Comparison of ENCODE assay signal across 8 mouse cellular contexts in genomic region chr8:121908378-121909147, GRCm38 (mm10). TPM values are rescaled to one million over a fixed set of nuclear protein-coding genes. Genes with fewer than 3 reads are reported as not detected.
A peak's percentile ranks its signal among the peaks of the same experiment; 100 is the strongest.
DNase-seq lines count a peak whose midpoint lies in the region; ATAC-seq and TF ChIP-seq lines count a peak whose summit lies in the region.

No protein-coding gene starts in this region.

- H3K9ac ChIP-seq in forebrain, embryonic 16.5 days (replicated peaks; ENCODE audit: low read depth, low read length) = no peak overlapping the region; the same call in 1 of the 2 replicates
- H3K9ac ChIP-seq in stomach, embryonic 14.5 days (replicated peaks; ENCODE audit: low read depth, low read length) = no peak overlapping the region
- H3K9ac ChIP-seq in stomach, postnatal 0 days (ENCODE audit: low read length) = no peak overlapping the region

- no peaks in the 10 kb centered on the region for H3K9me3 ChIP-seq in forebrain, embryonic 10.5 days
- H3K9me3 ChIP-seq in forebrain, embryonic 16.5 days (ENCODE audit: control insufficient read depth, low read length) = no peaks in the 10 kb centered on the region
- no peaks in the 10 kb centered on the region for H3K9me3 ChIP-seq in stomach, embryonic 14.5 days (ENCODE audit: control insufficient read depth, low read depth, low read length)
- no peaks in the 10 kb centered on the region for H3K9me3 ChIP-seq in stomach, postnatal 0 days (ENCODE audit: control insufficient read depth, low read length)
- no peaks in the 10 kb centered on the region for H3K9me3 ChIP-seq in limb, embryonic 10.5 days (replicated peaks)

- H3K36me3 ChIP-seq in forebrain, embryonic 10.5 days (replicated peaks) = no peaks in the 10 kb centered on the region
- no peaks in the 10 kb centered on the region for H3K36me3 ChIP-seq in forebrain, embryonic 16.5 days (ENCODE audit: control insufficient read depth, insufficient read depth)
- H3K36me3 ChIP-seq in stomach, embryonic 14.5 days (ENCODE audit: control insufficient read depth, insufficient read depth, low read length) = no peaks in the 10 kb centered on the region
- no peaks in the 10 kb centered on the region for H3K36me3 ChIP-seq in stomach, postnatal 0 days (ENCODE audit: control insufficient read depth, insufficient read depth, low read length)
- H3K36me3 ChIP-seq in limb, embryonic 10.5 days = no peaks in the 10 kb centered on the region

- 0 out of 2 replicates have a peak overlapping the region, but pooled peaks have one; percentile 87 for H3K27ac ChIP-seq in forebrain, embryonic 10.5 days
- H3K27ac ChIP-seq in forebrain, embryonic 16.5 days (ENCODE audit: low read length) = no peak overlapping the region
- no peak overlapping the region for H3K27ac ChIP-seq in stomach, embryonic 14.5 days (ENCODE audit: low read length)
- no peak overlapping the region for H3K27ac ChIP-seq in stomach, postnatal 0 days (replicated peaks)
- no peak overlapping the region for H3K27ac ChIP-seq in limb, embryonic 10.5 days

- H3K27me3 ChIP-seq in forebrain, embryonic 10.5 days (ENCODE audit: poor library complexity, severe bottlenecking) = peaks cover 21% of the 10 kb centered on the region
- H3K27me3 ChIP-seq in forebrain, embryonic 16.5 days (replicated peaks; ENCODE audit: control insufficient read depth, insufficient read depth, low read length) = no peaks in the 10 kb centered on the region
- H3K27me3 ChIP-seq in stomach, embryonic 14.5 days (ENCODE audit: control insufficient read depth, insufficient read depth, low read length) = no peaks in the 10 kb centered on the region
- H3K27me3 ChIP-seq in stomach, postnatal 0 days (ENCODE audit: control insufficient read depth, insufficient read depth, low read length) = no peaks in the 10 kb centered on the region
- H3K27me3 ChIP-seq in limb, embryonic 10.5 days (ENCODE audit: low read depth, poor library complexity, severe bottlenecking) = peaks cover 13% of the 10 kb centered on the region; the same call in 1 of the 2 replicates

- H3K4me2 ChIP-seq in forebrain, embryonic 16.5 days (ENCODE audit: low read length) = no peak overlapping the region; the same call in 1 of the 2 replicates
- peak overlapping the region; percentile 97; the same call in 1 of the 2 replicates for H3K4me2 ChIP-seq in stomach, embryonic 14.5 days (replicated peaks; ENCODE audit: low read depth, low read length)
- H3K4me2 ChIP-seq in stomach, postnatal 0 days (replicated peaks; ENCODE audit: low read depth) = no peak overlapping the region; the same call in 1 of the 2 replicates

- TF ChIP-seq EP300 in stomach, postnatal 0 days (optimal IDR thresholded peaks at IDR 0.05) = no peak

- no peak for DNase-seq in forebrain, embryonic 10.5 days (ENCODE audit: extremely low spot score, low spot score)
- DNase-seq in stomach, postnatal 0 days (ENCODE audit: low spot score) = no peak
- DNase-seq in limb, embryonic 10.5 days (ENCODE audit: low spot score) = no peak
- peak; percentile 14 for DNase-seq in thymus, postnatal 14 days
- no peak for DNase-seq in layer of hippocampus, adult 9-11 months
- DNase-seq in right cerebral cortex, postnatal 14 days = no peak

- H3K4me3 ChIP-seq in forebrain, embryonic 10.5 days = peak overlapping the region; percentile 85; the same call in 1 of the 2 replicates
- H3K4me3 ChIP-seq in forebrain, embryonic 16.5 days (replicated peaks; ENCODE audit: low read length) = no peak overlapping the region
- no peak overlapping the region for H3K4me3 ChIP-seq in stomach, embryonic 14.5 days (ENCODE audit: low read depth, low read length)
- H3K4me3 ChIP-seq in stomach, postnatal 0 days (ENCODE audit: low read depth, low read length) = no peak overlapping the region
- peak overlapping the region; percentile 75 for H3K4me3 ChIP-seq in limb, embryonic 10.5 days

- no peak for TF ChIP-seq CTCF in stomach, postnatal 0 days (IDR thresholded peaks at IDR 0.05; ENCODE audit: low read depth)

- 69% methylated on average over 8 of the region's 8 CpGs for WGBS in forebrain, embryonic 10.5 days
- 68% methylated on average over 8 of the region's 8 CpGs for WGBS in forebrain, embryonic 16.5 days
- WGBS in stomach, embryonic 14.5 days = 41% methylated on average over 8 of the region's 8 CpGs
- 52% methylated on average over 8 of the region's 8 CpGs for WGBS in stomach, postnatal 0 days
- 61% methylated on average over 8 of the region's 8 CpGs for WGBS in limb, embryonic 10.5 days

- peaks cover 61% of the 10 kb centered on the region for H3K4me1 ChIP-seq in forebrain, embryonic 10.5 days
- peaks cover 22% of the 10 kb centered on the region for H3K4me1 ChIP-seq in forebrain, embryonic 16.5 days (replicated peaks; ENCODE audit: control insufficient read depth, insufficient read depth, low read length)
- peaks cover 8% of the 10 kb centered on the region; the same call in 1 of the 2 replicates for H3K4me1 ChIP-seq in stomach, embryonic 14.5 days (ENCODE audit: control insufficient read depth, insufficient read depth, low read length)
- H3K4me1 ChIP-seq in stomach, postnatal 0 days (replicated peaks; ENCODE audit: control insufficient read depth, insufficient read depth) = peaks cover 3% of the 10 kb centered on the region
- H3K4me1 ChIP-seq in limb, embryonic 10.5 days = peaks cover 57% of the 10 kb centered on the region

- no peak for ATAC-seq in forebrain, embryonic 16.5 days
- ATAC-seq in stomach, embryonic 14.5 days (ENCODE audit: insufficient number of reproducible peaks, insufficient read depth, low FRiP score, low read depth) = no peak
- ATAC-seq in stomach, postnatal 0 days (ENCODE audit: low FRiP score, low TSS enrichment) = no peak

RNA-seq across cellular contexts. Expression of gene Slc7a5, which starts 1.1 kb away (rescaled TPM):
- polyA plus RNA-seq in forebrain, embryonic 10.5 days (2016; fragmentation: Nextera tagmentation; extraction: Ambion mirVana) = 27.4 and 30.5 TPM in 2 replicates
- polyA plus RNA-seq in forebrain, embryonic 16.5 days (2015; fragmentation: Nextera tagmentation; extraction: Ambion mirVana) = 44.1 and 47.5 TPM in 2 replicates
- 17.1 and 19.7 TPM in 2 replicates for polyA plus RNA-seq in stomach, embryonic 14.5 days (2014; fragmentation: Nextera tagmentation; extraction: Ambion mirVana)
- polyA plus RNA-seq in stomach, postnatal 0 days (2015; fragmentation: Nextera tagmentation; extraction: Ambion mirVana) = 8.9 and 9.3 TPM in 2 replicates
- polyA plus RNA-seq in limb, embryonic 10.5 days (2016; fragmentation: Nextera tagmentation; extraction: Ambion mirVana) = 16.8 and 19.3 TPM in 2 replicates

RNA-seq across cellular contexts. Expression of gene Car5a, which starts 36.1 kb away (rescaled TPM):
- not detected in 2 replicates for polyA plus RNA-seq in forebrain, embryonic 10.5 days (2016; fragmentation: Nextera tagmentation; extraction: Ambion mirVana)
- polyA plus RNA-seq in forebrain, embryonic 16.5 days (2015; fragmentation: Nextera tagmentation; extraction: Ambion mirVana) = 0.50 and 0.72 TPM in 2 replicates
- not detected in 2 replicates for polyA plus RNA-seq in stomach, embryonic 14.5 days (2014; fragmentation: Nextera tagmentation; extraction: Ambion mirVana)
- polyA plus RNA-seq in stomach, postnatal 0 days (2015; fragmentation: Nextera tagmentation; extraction: Ambion mirVana) = 0.12 and 0.30 TPM in 2 replicates
- polyA plus RNA-seq in limb, embryonic 10.5 days (2016; fragmentation: Nextera tagmentation; extraction: Ambion mirVana) = 0.20 TPM in 1 of 2 replicates, not detected in the other

RNA-seq across cellular contexts. Expression of gene Banp, which starts 41.0 kb away (rescaled TPM):
- polyA plus RNA-seq in forebrain, embryonic 10.5 days (2016; fragmentation: Nextera tagmentation; extraction: Ambion mirVana) = 44.1 and 56.4 TPM in 2 replicates
- 68.4 and 69.9 TPM in 2 replicates for polyA plus RNA-seq in forebrain, embryonic 16.5 days (2015; fragmentation: Nextera tagmentation; extraction: Ambion mirVana)
- polyA plus RNA-seq in stomach, embryonic 14.5 days (2014; fragmentation: Nextera tagmentation; extraction: Ambion mirVana) = 33.8 and 42.4 TPM in 2 replicates
- polyA plus RNA-seq in stomach, postnatal 0 days (2015; fragmentation: Nextera tagmentation; extraction: Ambion mirVana) = 9.0 and 10.0 TPM in 2 replicates
- polyA plus RNA-seq in limb, embryonic 10.5 days (2016; fragmentation: Nextera tagmentation; extraction: Ambion mirVana) = 55.4 and 60.0 TPM in 2 replicates

Comparison
In these comparisons a context has a peak if more than half of its experiments do, and no peak if none do; other contexts are left out.
1. H3K4me3 ChIP-seq: peak in forebrain, embryonic 10.5 days (single experiment) and limb, embryonic 10.5 days (single experiment); none in forebrain, embryonic 16.5 days (single experiment), stomach, embryonic 14.5 days (single experiment) and stomach, postnatal 0 days (single experiment).